Mouse (Mus musculus) megakaryocyte, adult 5-6 weeks (primary cell): ENCODE measurements around the gene Rc3h1. TPM values are rescaled to one million over a fixed set of nuclear protein-coding genes. Genes with fewer than 3 reads are reported as not detected.
"Not testable (repeated sequence)": the region's sequence is repeated elsewhere in the genome, so short reads cannot be mapped to it uniquely, and the experiment has no call there.

Source experiments
- ATAC-seq: 2 replicates; pipeline ENCODE4 v1.8.0; 2016; ENCODE audit warnings: mild to moderate bottlenecking, inconsistent platforms; ENCODE audit not compliant: poor library complexity, severe bottlenecking
- total RNA-seq, 2 experiments: library from RNA; stranded (forward) in 1 of 2; stranded (reverse) in 1 of 2; fragments of 153-499, 151-499 nt in 1 of 2; fragments of 221-1000, 200-1000 nt in 1 of 2; gene quantifications; 2 replicates each; pipeline versions ENCODE4 v1.2.3 to v1.2.4; 2015 to 2017

The Rc3h1 gene
- total RNA-seq, 2 experiments from 2014 or later, result 15.3 to 28.8 TPM

DNA sequence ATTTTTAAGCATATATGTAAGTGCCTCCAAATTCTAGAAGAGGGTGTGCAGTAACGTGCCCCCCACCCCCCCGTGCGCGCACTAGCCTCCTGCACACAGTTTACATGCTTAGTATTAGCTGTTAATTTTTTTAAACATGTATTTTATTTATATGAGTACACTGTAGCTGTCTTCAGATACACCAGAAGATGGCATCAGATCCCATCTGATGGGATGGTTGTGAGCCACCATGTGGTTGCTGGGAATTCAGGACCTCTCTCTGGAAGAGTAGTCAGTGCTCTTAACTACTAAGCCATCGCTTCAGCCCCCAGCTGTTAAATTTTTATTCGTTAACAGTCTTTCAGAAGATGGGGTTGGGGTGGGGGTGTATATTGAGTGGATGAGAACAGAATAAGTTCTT, 29.3 kb downstream of the Rc3h1 start:
- no peak for ATAC-seq

DNA sequence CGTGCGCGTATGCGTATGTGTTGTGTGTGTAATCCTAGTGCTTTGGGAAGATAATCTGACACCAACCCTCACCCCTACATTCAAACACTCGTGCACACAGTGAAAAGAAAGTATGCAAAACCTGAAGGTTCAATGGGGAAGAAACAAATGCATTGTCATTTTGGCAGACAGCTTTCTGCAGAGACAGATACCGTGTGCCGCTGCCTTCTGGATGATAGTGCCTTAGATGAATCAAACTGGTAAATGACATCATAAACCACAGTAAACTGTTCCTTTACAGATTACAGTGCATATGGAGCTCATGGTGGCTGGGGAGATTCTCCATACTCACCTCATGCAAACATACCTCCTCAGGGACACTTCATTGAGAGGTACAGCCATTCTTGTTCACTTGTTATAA, 57.0 kb downstream of the Rc3h1 start:
- ATAC-seq, result no peak

DNA sequence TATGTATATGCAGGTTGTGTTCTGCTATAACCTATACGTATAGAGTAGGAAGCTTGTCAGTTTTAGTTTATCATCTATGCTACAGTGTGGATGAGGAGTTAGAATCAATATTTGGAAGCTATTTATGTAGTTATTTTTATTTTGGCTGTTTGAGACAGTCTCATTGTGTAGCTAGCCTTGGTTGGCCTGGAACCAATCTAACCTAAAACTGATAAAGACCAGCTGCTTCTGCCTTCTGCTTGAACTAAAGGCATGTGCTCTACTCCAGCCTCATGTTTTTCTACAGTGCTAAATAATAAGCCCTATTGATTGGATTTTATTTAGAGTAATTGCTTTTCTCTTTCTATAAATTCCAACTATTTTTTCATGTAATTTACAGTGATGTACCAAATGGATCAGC, 61.0 kb downstream of the Rc3h1 start:
- ATAC-seq, result no peak

DNA sequence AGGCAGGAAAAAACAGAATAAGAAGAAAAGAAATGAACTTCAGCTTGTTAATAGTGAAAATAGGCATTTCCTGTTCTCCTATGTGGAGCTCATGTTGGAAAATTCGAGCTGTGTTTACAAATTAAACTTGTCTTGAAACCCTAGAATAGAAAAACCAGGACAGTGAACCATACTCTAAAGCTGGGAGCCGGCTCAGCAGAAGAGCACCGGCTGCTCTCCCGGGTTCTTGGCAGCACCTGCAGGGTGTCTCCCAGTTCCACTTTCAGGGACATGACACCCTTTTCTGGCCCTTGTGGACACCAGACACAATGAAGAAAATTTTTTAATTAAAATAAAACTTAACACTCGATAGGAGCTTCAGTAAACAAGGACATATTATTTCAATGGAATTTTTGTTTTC, 62.4 kb downstream of the Rc3h1 start:
- no peak for ATAC-seq

DNA sequence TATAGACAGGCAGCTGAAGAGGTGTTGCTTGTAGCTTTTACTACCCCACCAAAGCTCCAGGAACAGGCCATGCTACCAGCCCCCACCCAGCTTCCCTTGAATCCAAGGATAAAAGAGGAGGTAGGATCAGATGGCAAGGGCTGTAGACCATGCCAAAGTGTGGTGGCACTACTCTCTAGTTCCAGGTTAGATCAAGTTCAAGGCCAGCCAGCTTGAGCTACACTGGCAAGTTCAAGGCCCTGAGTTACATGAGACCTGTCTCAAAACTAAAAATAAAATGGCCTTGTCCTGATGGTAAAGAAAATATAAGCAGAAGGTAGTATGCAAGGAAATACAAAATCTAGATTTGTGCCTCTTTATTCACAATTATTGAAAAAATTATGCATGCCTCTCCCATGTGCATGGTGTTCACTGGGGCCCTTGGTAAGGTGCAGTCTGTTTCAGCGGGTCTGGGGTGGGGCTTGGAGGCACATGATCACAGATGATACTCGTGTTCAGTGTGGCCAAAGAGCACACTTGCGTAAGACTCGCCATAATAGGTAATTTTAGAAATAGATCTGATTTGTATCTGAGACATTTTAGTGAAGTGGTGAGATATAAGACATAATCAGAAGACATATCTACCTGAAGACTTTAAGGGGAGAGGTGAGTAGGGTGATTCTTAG, 72.0 kb downstream of the Rc3h1 start, which contains the start of gene Serpinc1:
Gene Serpinc1 (plus strand): TSS at position 515 of the 665 bp plus-strand sequence.
- ATAC-seq, result no peak

DNA sequence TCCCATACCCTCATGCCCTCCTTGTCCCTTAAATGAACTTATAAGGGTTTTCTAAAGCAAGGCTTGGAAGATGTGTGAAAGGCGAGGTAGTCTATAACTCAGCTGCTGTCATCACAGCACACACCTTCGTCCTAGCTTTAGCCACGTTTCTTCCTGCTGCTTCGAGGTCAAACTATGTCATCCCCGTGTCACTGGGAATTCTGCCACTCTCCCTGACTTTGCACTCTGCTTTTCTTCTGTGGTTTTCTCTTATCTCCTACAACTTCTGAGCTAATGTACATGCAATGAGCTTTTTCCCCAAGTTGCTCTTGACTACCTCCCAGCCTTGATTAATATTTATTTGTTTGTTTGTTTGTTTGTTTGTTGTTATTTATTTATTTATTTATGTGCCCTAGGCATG, 73.8 kb downstream of the Rc3h1 start:
- no peak for ATAC-seq

DNA sequence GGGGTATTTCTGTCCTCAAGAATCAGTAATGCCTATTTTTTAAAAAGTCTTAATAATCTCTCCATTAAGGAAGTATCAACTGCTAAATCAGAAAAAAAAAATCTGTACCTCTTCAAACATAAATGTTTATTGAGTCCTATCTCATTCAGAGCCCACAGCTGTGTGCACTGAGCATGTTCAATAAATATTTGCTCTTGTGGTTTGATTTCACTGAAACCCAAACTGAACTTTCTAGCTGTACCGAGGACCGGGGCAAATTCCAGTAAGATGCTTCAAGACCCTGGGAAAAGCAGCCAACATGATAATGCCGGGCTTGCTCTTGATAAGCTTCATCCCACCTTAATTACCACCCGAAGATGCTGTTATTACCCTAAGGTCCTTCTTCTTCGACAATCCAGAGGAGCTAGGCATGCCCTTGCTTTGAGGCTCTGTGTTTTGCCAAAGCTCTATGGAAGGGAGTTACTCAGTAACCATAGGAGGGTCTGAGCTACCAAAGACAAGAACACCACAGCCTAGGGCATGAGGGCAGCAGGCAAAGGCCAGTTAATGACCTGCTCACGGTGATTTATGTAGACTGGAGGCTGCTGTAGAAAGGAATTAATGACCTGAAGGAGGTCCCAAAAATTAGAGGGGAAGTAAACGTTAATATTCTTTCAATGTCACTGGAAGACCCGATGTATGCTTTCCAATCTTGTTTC, 74.5 kb downstream of the Rc3h1 start:
- no peak for ATAC-seq

DNA sequence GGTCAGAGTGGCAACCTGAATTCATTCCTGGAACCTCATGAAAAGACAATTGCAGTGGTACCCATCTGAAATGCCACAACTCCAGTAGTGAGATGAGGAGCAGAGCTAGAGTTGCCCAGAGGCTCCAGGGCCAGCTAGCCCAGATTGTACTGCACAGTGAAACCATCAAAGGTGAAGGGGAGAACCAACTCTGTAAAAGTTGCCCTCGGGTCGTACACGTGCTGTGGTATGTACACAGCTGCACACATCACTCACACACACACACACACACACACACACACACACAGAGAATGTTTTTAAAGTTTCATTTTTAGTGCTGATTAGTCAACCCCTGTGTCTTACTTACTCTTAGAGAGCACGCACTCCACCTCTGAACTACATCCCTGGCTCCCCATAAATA, 75.1 kb downstream of the Rc3h1 start:
- ATAC-seq, result no peak

DNA sequence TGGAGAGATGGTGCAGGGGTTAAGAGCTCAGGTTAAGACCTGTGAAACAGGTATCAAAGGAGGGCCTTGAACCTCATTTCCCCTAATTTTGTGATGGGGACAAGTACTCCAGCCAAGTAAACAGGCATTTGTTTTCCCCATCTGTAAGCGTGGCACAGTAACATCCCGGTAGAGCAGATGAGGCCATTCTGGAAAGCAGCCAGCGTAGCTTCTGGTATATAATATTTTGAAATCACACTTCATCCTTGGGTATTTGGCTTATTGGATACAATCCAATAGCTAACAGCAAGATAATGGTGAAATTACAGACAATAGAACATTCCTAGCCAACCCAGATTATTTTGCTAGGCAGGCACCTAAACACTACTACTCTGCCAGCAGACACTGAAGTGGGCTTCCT, 76.7 kb downstream of the Rc3h1 start:
- ATAC-seq, result no peak

DNA sequence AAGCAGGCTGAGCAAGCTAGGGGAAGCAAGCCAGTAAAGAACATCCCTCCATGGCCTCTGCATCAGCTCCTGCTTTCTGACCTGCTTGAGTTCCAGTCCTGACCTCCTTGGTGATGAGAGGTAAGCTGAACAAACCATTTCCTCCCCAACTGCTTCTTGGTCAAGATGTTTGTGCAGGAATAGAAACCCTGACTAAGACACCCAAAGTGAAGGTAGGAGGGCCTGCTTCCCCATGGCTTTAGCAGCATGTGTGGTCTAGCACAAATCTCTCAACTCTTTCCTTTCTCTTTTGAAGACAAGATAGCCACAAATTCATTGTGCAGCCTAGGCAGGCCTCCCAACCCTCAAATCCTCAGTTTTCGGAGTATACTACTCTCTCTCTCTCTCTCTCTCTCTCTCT, 78.5 kb downstream of the Rc3h1 start:
- not testable (repeated sequence) for ATAC-seq

DNA sequence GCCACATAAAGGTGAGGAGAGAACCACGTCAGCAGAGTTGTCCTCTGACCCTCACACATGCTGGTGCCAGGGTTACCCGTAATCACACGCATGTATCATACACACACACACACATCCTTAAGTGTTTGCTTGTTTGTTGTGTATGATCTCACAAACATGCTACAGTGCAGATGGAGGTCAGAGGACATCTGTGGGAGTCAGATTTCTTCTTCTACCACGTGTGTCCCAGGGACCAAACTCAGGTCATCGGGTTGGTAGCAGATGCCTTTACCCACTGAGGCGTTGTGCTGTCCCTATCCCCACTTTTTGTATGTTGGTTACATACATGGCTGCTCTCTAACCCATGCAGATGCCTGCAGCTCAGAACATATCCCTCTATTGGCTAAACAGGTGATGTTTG, 79.3 kb downstream of the Rc3h1 start:
- ATAC-seq, result no peak

DNA sequence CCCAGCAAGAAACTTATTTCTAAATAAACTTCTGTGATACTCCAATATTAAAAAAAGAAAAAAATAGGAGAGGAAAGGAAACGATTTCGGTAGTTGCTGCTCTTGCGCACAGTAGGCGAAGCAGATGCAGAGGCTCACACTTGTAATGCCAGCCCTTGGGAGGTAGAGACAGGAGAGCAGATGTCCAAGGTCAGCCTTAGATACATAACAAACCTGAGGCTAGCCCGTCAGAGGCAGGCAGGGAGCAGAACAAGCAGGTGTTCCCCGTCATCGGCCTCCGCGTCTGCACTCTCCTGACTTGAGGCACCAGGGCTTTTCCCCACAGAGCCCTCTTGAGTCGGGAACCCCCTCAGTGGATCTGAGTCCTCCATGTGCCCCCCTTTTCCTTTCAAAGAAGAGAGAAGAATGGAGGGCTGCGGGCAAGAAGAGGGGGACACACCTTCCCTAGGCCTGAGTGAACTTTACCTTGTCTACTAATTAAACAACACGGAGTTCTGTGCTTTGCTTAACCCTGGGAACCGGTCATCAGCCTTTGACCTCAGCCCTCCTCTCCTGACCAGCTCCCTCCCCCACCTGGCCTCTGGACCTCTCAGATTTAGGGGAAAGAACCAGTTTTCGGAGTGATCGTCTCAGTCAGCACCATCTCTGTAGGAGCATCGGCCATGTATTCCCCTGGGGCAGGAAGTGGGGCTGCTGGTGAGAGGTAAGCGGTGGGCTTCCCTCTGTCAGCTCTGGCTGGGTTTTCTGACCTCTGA, 80.8 kb downstream of the Rc3h1 start:
- ATAC-seq, result no peak

DNA sequence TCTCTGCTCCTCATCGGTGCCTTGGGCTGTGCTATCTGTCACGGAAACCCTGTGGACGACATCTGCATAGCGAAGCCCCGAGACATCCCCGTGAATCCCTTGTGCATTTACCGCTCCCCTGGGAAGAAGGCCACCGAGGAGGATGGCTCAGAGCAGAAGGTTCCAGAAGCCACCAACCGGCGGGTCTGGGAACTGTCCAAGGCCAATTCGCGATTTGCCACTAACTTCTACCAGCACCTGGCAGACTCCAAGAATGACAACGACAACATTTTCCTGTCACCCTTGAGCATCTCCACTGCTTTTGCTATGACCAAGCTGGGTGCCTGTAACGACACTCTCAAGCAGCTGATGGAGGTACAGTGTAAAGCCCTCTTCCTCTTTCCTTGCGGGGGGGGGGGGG, 83.2 kb downstream of the Rc3h1 start:
- ATAC-seq, result no peak

DNA sequence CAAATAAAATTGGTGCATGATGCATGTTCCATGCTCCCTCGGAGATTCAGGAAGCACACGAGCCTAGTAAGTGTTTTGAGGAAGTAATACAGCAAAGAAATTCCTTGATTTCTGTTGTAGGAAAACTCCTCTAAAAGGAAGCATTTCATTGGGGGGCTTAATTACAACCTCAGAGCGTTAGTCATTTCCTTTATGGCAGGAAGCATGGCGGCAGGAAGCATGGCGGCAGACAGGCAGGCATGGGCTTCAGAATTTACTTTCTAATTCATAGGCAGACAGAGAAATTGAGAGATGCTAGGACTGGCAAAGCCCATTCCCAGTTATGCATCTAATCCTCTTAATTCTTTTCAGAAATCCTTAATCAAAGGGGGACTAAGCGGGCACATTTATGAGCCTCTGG, 87.6 kb downstream of the Rc3h1 start:
- ATAC-seq, result no peak

DNA sequence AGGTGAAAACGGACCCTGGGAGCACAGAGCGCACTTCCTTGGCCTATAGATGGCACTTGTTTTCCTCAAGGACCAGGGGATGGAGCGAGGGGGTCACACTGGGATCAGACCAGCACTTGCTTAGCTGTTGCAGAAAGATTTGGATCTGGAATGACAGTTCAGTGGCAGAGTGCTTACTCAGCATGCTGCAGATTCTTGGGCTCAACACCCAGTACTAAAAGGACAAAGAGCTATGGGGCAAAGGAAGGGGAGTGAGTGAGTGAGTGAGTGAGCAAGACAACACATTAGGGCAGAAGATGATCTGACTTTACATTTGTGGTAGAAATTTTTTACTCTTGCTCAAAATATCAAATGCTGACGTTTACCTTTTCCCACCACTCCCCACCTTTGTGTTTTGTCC, 98.7 kb downstream of the Rc3h1 start:
- no peak for ATAC-seq

DNA sequence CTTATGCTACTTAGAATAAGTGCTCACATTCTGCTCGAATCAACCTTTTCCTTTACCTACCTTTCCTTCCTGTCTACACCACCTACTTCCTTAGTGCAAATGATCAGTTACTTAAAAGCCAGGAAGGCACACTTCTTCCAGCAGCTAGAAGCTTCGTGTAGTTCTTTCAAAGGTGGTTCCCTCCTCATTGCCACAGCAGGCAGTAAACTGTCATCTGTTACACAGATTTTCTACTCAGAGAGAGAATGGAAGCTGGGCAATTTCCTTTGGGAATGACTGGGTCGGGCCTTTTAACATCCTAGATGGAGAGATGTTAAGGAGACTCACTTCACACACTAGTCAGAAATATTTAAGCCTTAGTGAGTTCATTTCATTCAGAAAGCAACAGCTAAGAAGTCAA, 99.3 kb downstream of the Rc3h1 start:
- no peak for ATAC-seq

DNA sequence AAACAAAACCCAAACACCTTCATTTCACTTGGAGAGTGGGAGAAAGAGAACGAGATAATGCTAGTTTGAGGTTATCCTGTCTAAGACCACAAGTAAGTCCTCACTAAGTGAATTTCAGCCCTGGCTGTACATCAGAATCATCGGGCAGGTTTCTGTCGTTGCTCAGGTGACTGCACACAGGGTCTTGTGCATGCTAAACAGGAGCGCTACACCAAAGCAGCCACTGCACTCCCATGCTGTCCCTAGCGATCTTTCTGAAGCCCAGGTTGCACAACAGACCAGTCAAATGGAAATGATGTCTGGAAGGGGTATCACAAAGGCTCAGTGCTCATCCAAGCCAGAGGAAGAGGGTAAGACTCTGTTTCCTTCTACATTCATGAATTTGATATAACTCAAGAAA, 100.3 kb downstream of the Rc3h1 start:
- no peak for ATAC-seq

DNA sequence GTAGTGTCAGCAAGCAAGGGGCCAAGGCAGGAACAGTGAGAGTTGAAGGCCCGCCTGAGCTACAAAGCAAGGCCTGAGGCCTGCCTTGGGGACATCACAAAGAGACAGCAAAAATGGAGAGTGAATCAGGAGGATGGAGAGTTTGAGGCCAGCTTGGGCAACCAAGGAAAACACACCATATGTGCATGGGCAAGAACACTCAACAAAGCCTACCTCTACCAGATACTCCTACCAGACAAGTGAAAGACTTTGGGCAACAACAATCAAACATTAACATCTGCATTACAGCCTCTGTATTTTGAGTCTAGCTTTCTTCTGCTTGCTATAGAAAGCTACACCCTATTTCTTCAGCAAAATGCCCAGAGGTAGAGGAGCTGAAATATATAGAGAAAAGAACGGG, 101.8 kb downstream of the Rc3h1 start:
- no peak for ATAC-seq

DNA sequence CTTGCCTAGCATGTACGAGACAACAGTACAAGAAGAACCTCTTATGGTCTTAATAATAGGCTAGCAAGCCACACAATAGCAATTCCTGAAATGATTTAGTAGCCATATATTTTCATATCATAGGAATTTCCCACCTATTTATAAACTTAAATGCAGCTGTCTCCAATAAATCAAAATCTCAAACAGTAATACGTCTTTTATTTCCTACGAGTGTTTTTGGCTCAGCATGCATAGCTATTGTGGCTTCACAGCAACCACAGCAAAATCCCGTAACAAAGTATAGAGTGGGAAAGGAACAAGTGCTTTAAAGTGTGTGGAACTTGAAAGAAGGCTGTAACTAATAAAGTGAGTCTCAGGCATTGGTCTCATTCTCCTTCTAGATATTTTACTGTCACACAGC, 104.2 kb downstream of the Rc3h1 start:
- no peak for ATAC-seq

DNA sequence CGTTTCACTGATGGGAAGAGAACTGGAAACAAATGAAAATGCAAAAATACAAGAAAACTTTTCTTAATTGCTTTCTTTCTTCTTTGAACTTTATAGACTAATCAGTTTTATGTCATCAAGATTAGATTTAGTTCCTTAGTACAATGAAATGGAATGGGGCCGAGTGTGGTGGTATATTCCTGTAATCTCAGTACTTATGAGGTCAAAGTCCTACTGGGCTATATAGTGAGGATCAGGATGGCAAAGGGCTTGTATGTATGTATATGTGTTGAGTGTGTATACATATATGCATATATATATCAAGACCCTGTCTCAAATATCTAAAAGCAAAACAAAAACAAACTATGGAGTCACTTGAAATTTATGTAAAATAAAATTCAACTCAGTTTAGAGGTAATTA, 110.2 kb downstream of the Rc3h1 start:
- ATAC-seq, result no peak

DNA sequence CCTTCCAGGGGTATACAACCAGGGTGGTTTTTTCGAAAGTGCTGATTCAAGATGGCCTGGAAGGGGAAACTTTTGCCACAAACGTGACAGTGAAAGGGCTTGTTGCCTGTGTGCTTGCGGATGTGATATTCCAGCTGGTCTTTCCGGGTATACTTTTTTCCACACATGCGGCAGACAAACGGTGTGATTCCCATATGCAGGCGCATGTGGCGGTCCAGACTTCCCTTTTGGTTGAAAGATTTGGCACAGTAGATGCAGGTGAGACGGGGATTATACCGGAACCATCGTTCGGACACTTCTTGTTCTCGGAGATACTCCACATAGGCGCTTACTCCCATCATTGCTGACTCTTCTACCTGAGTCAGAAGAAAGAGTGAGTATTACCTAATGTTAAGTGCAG, 113.8 kb downstream of the Rc3h1 start:
- ATAC-seq, result no peak
